Mouse (Mus musculus): ENCODE data around the gene Atrnl1. TPM values are rescaled to one million over a fixed set of nuclear protein-coding genes. Genes with fewer than 3 reads are reported as not detected.

The Atrnl1 gene
- polyA plus RNA-seq, 1 experiment from 2014 or later: 2.9 TPM

GRCm38 (mm10) chr19:57580962-57581361, 29.9 kb upstream of the Atrnl1 start:
- H3K4me3 ChIP-seq (ENCODE audit: low read depth, low read length): no peak overlapping the region

GRCm38 (mm10) chr19:57585231-57585792, 25.5 kb upstream of the Atrnl1 start:
- H3K36me3 ChIP-seq (ENCODE audit: control insufficient read depth, insufficient read depth, low read length): no peaks in the 10 kb centered on the region
- WGBS: 48% methylated on average over 4 of the region's 4 CpGs
- DNase-seq (ENCODE audit: low spot score) (no peak), ATAC-seq (replicated peaks; ENCODE audit: low FRiP score) (no peak)
- no peaks in the 10 kb centered on the region for H3K9me3 ChIP-seq (ENCODE audit: control insufficient read depth, low read length)
- H3K4me3 ChIP-seq (ENCODE audit: low read depth, low read length): no peak overlapping the region
- H3K4me2 ChIP-seq: no peak overlapping the region
- no peaks in the 10 kb centered on the region for H3K27me3 ChIP-seq (replicated peaks; ENCODE audit: control insufficient read depth, insufficient read depth, low read length)
- H3K27ac ChIP-seq (ENCODE audit: low read depth, low read length): no peak overlapping the region
- H3K4me1 ChIP-seq (replicated peaks; ENCODE audit: control insufficient read depth, insufficient read depth, low read length): peaks cover 4% of the 10 kb centered on the region; the same call in 1 of the 2 replicates
- H3K9ac ChIP-seq (ENCODE audit: low read depth, low read length): no peak overlapping the region

More at GRCm38 (mm10) chr19:57580962-57581361, 29.9 kb upstream of the Atrnl1 start:
- Histone ChIP-seq H3K4me1 (replicated peaks; ENCODE audit: control insufficient read depth, insufficient read depth, low read length) (peaks cover 5% of the 10 kb centered on the region; the same call in 1 of the 2 replicates), H3K9me3 (ENCODE audit: control insufficient read depth, low read length) (no peaks in the 10 kb centered on the region), H3K4me2 (no peak overlapping the region), H3K27ac (ENCODE audit: low read depth, low read length) (no peak overlapping the region), H3K36me3 (ENCODE audit: control insufficient read depth, insufficient read depth, low read length) (no peaks in the 10 kb centered on the region), H3K27me3 (replicated peaks; ENCODE audit: control insufficient read depth, insufficient read depth, low read length) (no peaks in the 10 kb centered on the region), H3K9ac (ENCODE audit: low read depth, low read length) (no peak overlapping the region)
- 77% methylated on average over 7 of the region's 7 CpGs for WGBS
- ATAC-seq (replicated peaks; ENCODE audit: low FRiP score) (no peak), DNase-seq (ENCODE audit: low spot score) (no peak)

GRCm38 (mm10) chr19:57586172-57586571, 24.7 kb upstream of the Atrnl1 start:
- no peaks in the 10 kb centered on the region for H3K9me3 ChIP-seq (ENCODE audit: control insufficient read depth, low read length)

GRCm38 (mm10) chr19:57589516-57589915, 21.3 kb upstream of the Atrnl1 start:
- Histone ChIP-seq H3K9me3 (ENCODE audit: control insufficient read depth, low read length) (no peaks in the 10 kb centered on the region), H3K27me3 (replicated peaks; ENCODE audit: control insufficient read depth, insufficient read depth, low read length) (no peaks in the 10 kb centered on the region), H3K4me1 (replicated peaks; ENCODE audit: control insufficient read depth, insufficient read depth, low read length) (peaks cover 4% of the 10 kb centered on the region; the same call in 1 of the 2 replicates), H3K4me2 (no peak overlapping the region), H3K9ac (ENCODE audit: low read depth, low read length) (no peak overlapping the region), H3K27ac (ENCODE audit: low read depth, low read length) (no peak overlapping the region), H3K36me3 (ENCODE audit: control insufficient read depth, insufficient read depth, low read length) (no peaks in the 10 kb centered on the region), H3K4me3 (ENCODE audit: low read depth, low read length) (no peak overlapping the region)
- WGBS: 71% methylated on average over 9 of the region's 9 CpGs
- ATAC-seq (replicated peaks; ENCODE audit: low FRiP score) (no peak), DNase-seq (ENCODE audit: low spot score) (no peak)

More at GRCm38 (mm10) chr19:57586172-57586571, 24.7 kb upstream of the Atrnl1 start:
- ATAC-seq (replicated peaks; ENCODE audit: low FRiP score): 0 out of 2 replicates have a peak, but pooled peaks have one; percentile 39
- Histone ChIP-seq H3K36me3 (ENCODE audit: control insufficient read depth, insufficient read depth, low read length) (no peaks in the 10 kb centered on the region), H3K4me3 (ENCODE audit: low read depth, low read length) (no peak overlapping the region), H3K27ac (ENCODE audit: low read depth, low read length) (no peak overlapping the region), H3K4me1 (replicated peaks; ENCODE audit: control insufficient read depth, insufficient read depth, low read length) (peaks cover 4% of the 10 kb centered on the region; the same call in 1 of the 2 replicates), H3K27me3 (replicated peaks; ENCODE audit: control insufficient read depth, insufficient read depth, low read length) (no peaks in the 10 kb centered on the region), H3K9ac (ENCODE audit: low read depth, low read length) (no peak overlapping the region), H3K4me2 (peak overlapping the region; percentile 0)
- DNase-seq (ENCODE audit: low spot score): no peak
- 18% methylated on average over 10 of the region's 10 CpGs for WGBS

- ATAC-seq (replicated peaks; ENCODE audit: low FRiP score) (no peak), DNase-seq (ENCODE audit: low spot score) (no peak)
- no peaks in the 10 kb centered on the region for H3K27me3 ChIP-seq (replicated peaks; ENCODE audit: control insufficient read depth, insufficient read depth, low read length)
- H3K9me3 ChIP-seq (ENCODE audit: control insufficient read depth, low read length): no peaks in the 10 kb centered on the region
- 60% methylated on average over 5 of the region's 5 CpGs for WGBS
- no peak overlapping the region for H3K9ac ChIP-seq (ENCODE audit: low read depth, low read length)
- no peaks in the 10 kb centered on the region for H3K36me3 ChIP-seq (ENCODE audit: control insufficient read depth, insufficient read depth, low read length)
- H3K4me1 ChIP-seq (replicated peaks; ENCODE audit: control insufficient read depth, insufficient read depth, low read length): no peaks in the 10 kb centered on the region; the same call in 1 of the 2 replicates
- no peak overlapping the region for H3K27ac ChIP-seq (ENCODE audit: low read depth, low read length)
- H3K4me2 ChIP-seq: no peak overlapping the region
- H3K4me3 ChIP-seq (ENCODE audit: low read depth, low read length): no peak overlapping the region
Observed at GRCm38 (mm10) chr19:57590895-57591294, 19.9 kb upstream of the Atrnl1 start.

- Histone ChIP-seq H3K4me2 (no peak overlapping the region), H3K4me1 (replicated peaks; ENCODE audit: control insufficient read depth, insufficient read depth, low read length) (no peaks in the 10 kb centered on the region), H3K27ac (ENCODE audit: low read depth, low read length) (no peak overlapping the region), H3K9ac (ENCODE audit: low read depth, low read length) (no peak overlapping the region), H3K27me3 (replicated peaks; ENCODE audit: control insufficient read depth, insufficient read depth, low read length) (no peaks in the 10 kb centered on the region), H3K36me3 (ENCODE audit: control insufficient read depth, insufficient read depth, low read length) (no peaks in the 10 kb centered on the region), H3K9me3 (ENCODE audit: control insufficient read depth, low read length) (no peaks in the 10 kb centered on the region), H3K4me3 (ENCODE audit: low read depth, low read length) (no peak overlapping the region)
- no peak for DNase-seq (ENCODE audit: low spot score)
- WGBS: 76% methylated on average over 10 of the region's 10 CpGs
- ATAC-seq (replicated peaks; ENCODE audit: low FRiP score): no peak
Observed at GRCm38 (mm10) chr19:57591631-57592030, 19.2 kb upstream of the Atrnl1 start.

GRCm38 (mm10) chr19:57592355-57592754, 18.5 kb upstream of the Atrnl1 start:
- no peaks in the 10 kb centered on the region for H3K27me3 ChIP-seq (replicated peaks; ENCODE audit: control insufficient read depth, insufficient read depth, low read length)
- H3K4me2 ChIP-seq: no peak overlapping the region
- 87% methylated on average over 2 of the region's 2 CpGs for WGBS
- no peak overlapping the region for H3K4me3 ChIP-seq (ENCODE audit: low read depth, low read length)
- no peak overlapping the region for H3K9ac ChIP-seq (ENCODE audit: low read depth, low read length)
- no peak for ATAC-seq (replicated peaks; ENCODE audit: low FRiP score)
- no peaks in the 10 kb centered on the region for H3K9me3 ChIP-seq (ENCODE audit: control insufficient read depth, low read length)
- no peak for DNase-seq (ENCODE audit: low spot score)
- no peak overlapping the region for H3K27ac ChIP-seq (ENCODE audit: low read depth, low read length)
- no peaks in the 10 kb centered on the region for H3K36me3 ChIP-seq (ENCODE audit: control insufficient read depth, insufficient read depth, low read length)
- H3K4me1 ChIP-seq (replicated peaks; ENCODE audit: control insufficient read depth, insufficient read depth, low read length): no peaks in the 10 kb centered on the region

GRCm38 (mm10) chr19:57599126-57599525, 11.7 kb upstream of the Atrnl1 start:
- no peak overlapping the region for H3K4me3 ChIP-seq (ENCODE audit: low read depth, low read length)
- 81% methylated on average over 8 of the region's 8 CpGs for WGBS
- no peak overlapping the region for H3K4me2 ChIP-seq
- DNase-seq (ENCODE audit: low spot score) (no peak), ATAC-seq (replicated peaks; ENCODE audit: low FRiP score) (no peak)
- no peaks in the 10 kb centered on the region for H3K27me3 ChIP-seq (replicated peaks; ENCODE audit: control insufficient read depth, insufficient read depth, low read length)
- H3K9me3 ChIP-seq (ENCODE audit: control insufficient read depth, low read length): no peaks in the 10 kb centered on the region
- no peak overlapping the region for H3K9ac ChIP-seq (ENCODE audit: low read depth, low read length)
- H3K36me3 ChIP-seq (ENCODE audit: control insufficient read depth, insufficient read depth, low read length): no peaks in the 10 kb centered on the region
- H3K4me1 ChIP-seq (replicated peaks; ENCODE audit: control insufficient read depth, insufficient read depth, low read length): peaks cover 4% of the 10 kb centered on the region; the same call in 1 of the 2 replicates
- no peak overlapping the region for H3K27ac ChIP-seq (ENCODE audit: low read depth, low read length)
